Mouse (Mus musculus) testis, adult 2 months (tissue): ENCODE measurements at regions not wholly inside any gene's neighbourhood (a gene's known extent, or its start where the extent isn't known, plus 50 kb on each side); places are given as distances from the start of the nearest gene placed in this dataset.

ENCODE experiments used
- CTCF ChIP-seq: fragments of 200-500 bp; IDR thresholded peaks from 2 replicates; pipeline ENCODE4 v1.5.1; 2012; ENCODE audit warnings: low read depth, mild to moderate bottlenecking, inconsistent platforms, low read length, moderate library complexity; ENCODE audit not compliant: control insufficient read depth, insufficient read depth, insufficient replicate concordance
- POLR2A ChIP-seq: fragments of 200-500 bp; IDR thresholded peaks from 2 replicates; pipeline ENCODE4 v1.6.1; 2012; ENCODE audit warnings: low read depth, mild to moderate bottlenecking, inconsistent platforms, low read length, moderate library complexity; ENCODE audit not compliant: control insufficient read depth

GRCm38 (mm10) chr14:62058100-62058499 is 234.3 kb upstream of the Rnaseh2b start:
- TF ChIP-seq CTCF, result no peak
- no peak for TF ChIP-seq POLR2A
